Mouse (Mus musculus) testis, adult 2 months (tissue): ENCODE results near the gene Gsg1l.

Experiments used
- CTCF ChIP-seq: fragments of 200-500 bp; IDR thresholded peaks from 2 replicates; pipeline ENCODE4 v1.5.1; 2012; ENCODE audit warnings: low read depth, mild to moderate bottlenecking, inconsistent platforms, low read length, moderate library complexity; ENCODE audit not compliant: control insufficient read depth, insufficient read depth, insufficient replicate concordance
- POLR2A ChIP-seq: fragments of 200-500 bp; IDR thresholded peaks from 2 replicates; pipeline ENCODE4 v1.6.1; 2012; ENCODE audit warnings: low read depth, mild to moderate bottlenecking, inconsistent platforms, low read length, moderate library complexity; ENCODE audit not compliant: control insufficient read depth

DNA sequence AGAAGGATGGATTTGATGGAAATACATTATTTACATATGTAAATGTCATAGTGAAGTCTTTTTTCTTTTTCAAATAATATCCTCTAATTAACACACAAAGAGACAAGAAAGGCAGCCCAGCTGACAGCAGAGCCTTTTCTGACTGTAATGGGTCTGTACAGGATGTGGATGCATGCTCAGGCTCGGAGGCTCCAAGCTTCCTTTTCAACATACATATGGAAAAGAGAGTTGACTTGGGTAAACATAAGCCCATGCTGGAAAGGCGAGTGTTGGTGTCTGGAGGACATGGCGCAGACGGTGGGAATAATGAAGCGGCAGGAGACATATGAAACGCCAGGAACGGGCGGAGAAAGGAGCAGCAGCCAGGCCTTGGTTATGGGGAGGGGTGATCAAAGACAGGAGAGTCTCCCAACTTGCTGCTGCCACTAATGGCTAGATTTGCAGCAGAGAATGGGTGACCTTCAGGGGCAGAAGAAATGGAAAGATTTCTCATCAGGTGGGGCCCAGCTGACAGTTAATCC lies 118.1 kb downstream of the Gsg1l start:
- TF ChIP-seq CTCF (no peak), POLR2A (no peak)
